Mouse (Mus musculus) testis, adult 2 months (tissue): ENCODE measurements at regions not wholly inside any gene's neighbourhood (a gene's known extent, or its start where the extent isn't known, plus 50 kb on each side); places are given as distances from the start of the nearest gene placed in this dataset.

Source experiments
- CTCF ChIP-seq: fragments of 200-500 bp; IDR thresholded peaks from 2 replicates; pipeline ENCODE4 v1.5.1; 2012; ENCODE audit warnings: low read depth, mild to moderate bottlenecking, inconsistent platforms, low read length, moderate library complexity; ENCODE audit not compliant: control insufficient read depth, insufficient read depth, insufficient replicate concordance
- POLR2A ChIP-seq: fragments of 200-500 bp; IDR thresholded peaks from 2 replicates; pipeline ENCODE4 v1.6.1; 2012; ENCODE audit warnings: low read depth, mild to moderate bottlenecking, inconsistent platforms, low read length, moderate library complexity; ENCODE audit not compliant: control insufficient read depth

GRCm38 (mm10) chr6:100502961-100503782 is 167.8 kb downstream of the Shq1 start:
- TF ChIP-seq CTCF, result no peak
- no peak for TF ChIP-seq POLR2A
